Mouse (Mus musculus) E14TG2a.4 (cell line): Measurements from ENCODE around the gene Rack1.

Source experiments
- CTCF ChIP-seq: conservative IDR thresholded peaks from 2 replicates; pipeline ENCODE4 v1.5.1; 2014; ENCODE audit warnings: low read length
- NANOG ChIP-seq: IDR thresholded peaks from 2 replicates; pipeline ENCODE4 v1.6.1; 2014; ENCODE audit warnings: borderline replicate concordance, low read length, mixed read lengths
- POU5F1 ChIP-seq: IDR thresholded peaks from 2 replicates; pipeline ENCODE4 v1.6.1; 2014; ENCODE audit warnings: low read length, borderline replicate concordance

GRCm38 (mm10) chr11:48838879-48839680 is 38.9 kb downstream of the Rack1 start:
- TF ChIP-seq CTCF (no peak), POU5F1 (no peak), NANOG (no peak)
